Comparison of ENCODE assay signal across 18 mouse cellular contexts in genomic region chr11:88105494-88106291, GRCm38 (mm10). TPM values are rescaled to one million over a fixed set of nuclear protein-coding genes. Genes with fewer than 3 reads are reported as not detected.
DNase-seq lines count a peak whose midpoint lies in the region; TF ChIP-seq lines count a peak whose summit lies in the region.
"Had no signal": no experiment of that assay in that cellular context is flagged by ENCODE, and none has a peak within 500 bp of the region (broad histone marks: within the 10 kb centered on the region; RNA-seq: fewer than 3 reads in every experiment).

No protein-coding gene starts in this region.

- H3K4me1 ChIP-seq in kidney, adult 2 months (ENCODE audit: control insufficient read depth, insufficient read depth, low read length): peaks cover 8% of the 10 kb centered on the region; the same call in 1 of the 2 replicates
- H3K4me1 ChIP-seq in brown adipose tissue, adult 24 weeks (ENCODE audit: control insufficient read depth, insufficient read depth, insufficient read length, low read length): peaks cover 29% of the 10 kb centered on the region

- DNase-seq in adrenal gland, adult 2 months: peak; percentile 58
- no peak for DNase-seq in adrenal gland, postnatal 25 days
- no peak for DNase-seq in kidney, adult 2 months
- no peak for DNase-seq in kidney, adult 11 months
- DNase-seq in 416B (ENCODE audit: low read depth): peak; percentile 92
- DNase-seq in cerebellum, postnatal 14 days: no peak
- DNase-seq in cerebellum, adult 11-12 months: no peak
- DNase-seq: B cell, adult 2 months; cerebellum, adult 2 months; kidney, adult 8-10 months; kidney, postnatal 25 days; layer of hippocampus, adult 9-11 months; lung, adult 18-20 months; spleen, adult 18-20 months; thymus, adult 18-20 months had no signal

- H3K27ac ChIP-seq in kidney, adult 2 months (ENCODE audit: insufficient read depth, low read depth, low read length): peak overlapping the region; percentile 47; the same call in 1 of the 2 replicates
- 0 out of 2 replicates have a peak overlapping the region, but pooled peaks have one; percentile 10 for H3K27ac ChIP-seq in brown adipose tissue, adult 24 weeks (replicated peaks; ENCODE audit: low read depth, low read length)
- H3K27ac ChIP-seq: hindbrain, embryonic 15.5 days; limb, embryonic 15.5 days had no signal

- no peaks in the 10 kb centered on the region for H3K27me3 ChIP-seq in kidney, adult 2 months (replicated peaks; ENCODE audit: control insufficient read depth, insufficient read depth, low read length)
- H3K27me3 ChIP-seq: hindbrain, embryonic 15.5 days; limb, embryonic 15.5 days had no signal

- no peak for TF ChIP-seq CTCF in kidney, adult 2 months (conservative IDR thresholded peaks at IDR 0.05; ENCODE audit: insufficient read depth, insufficient read length, low read depth, low read length)

- WGBS in kidney, adult 2 months: 63% methylated on average over 6 of the region's 6 CpGs

- H3K36me3 ChIP-seq in kidney, adult 2 months (ENCODE audit: control insufficient read depth, insufficient read depth, low read length): no peaks in the 10 kb centered on the region
- H3K36me3 ChIP-seq: hindbrain, embryonic 15.5 days; limb, embryonic 15.5 days had no signal

- no peak for TF ChIP-seq POLR2A in kidney, adult 2 months (IDR thresholded peaks at IDR 0.05; ENCODE audit: low read depth, low read length)

- H3K4me3 ChIP-seq in kidney, adult 2 months (ENCODE audit: insufficient read depth, low read depth, low read length): no peak overlapping the region
- no peak overlapping the region for H3K4me3 ChIP-seq in brown adipose tissue, adult 24 weeks (ENCODE audit: insufficient read depth, low read depth, low read length)
- H3K4me3 ChIP-seq: hindbrain, embryonic 15.5 days; limb, embryonic 15.5 days had no signal

RNA-seq across cellular contexts. Expression of gene Cuedc1, which starts 7.8 kb away (rescaled TPM):
- 10 to 100 TPM; 49.3 to 61.7 TPM for total RNA-seq in adrenal gland, adult 2 months (2021)
- 76.9 and 91.3 TPM in 2 replicates for polyA plus RNA-seq in adrenal gland, adult 2 months (2012; rRNA removed)
- 50.7 and 68.6 TPM in 2 replicates for total RNA-seq in adrenal gland, postnatal 25 days (2021)
- polyA plus RNA-seq in kidney, adult 2 months (2012; rRNA removed): 16.5 and 18.5 TPM in 2 replicates
- polyA plus RNA-seq in brown adipose tissue, adult 24 weeks (2012; ENCODE audit: insufficient read depth, insufficient read length, missing spikeins): 7.3 and 15.9 TPM in 2 replicates

RNA-seq across cellular contexts. Expression of gene Vezf1, which starts 37.6 kb away (rescaled TPM):
- total RNA-seq in adrenal gland, adult 2 months (2021): 10 to 100 TPM; 48.3 to 52.4 TPM
- 13.5 and 14.6 TPM in 2 replicates for polyA plus RNA-seq in adrenal gland, adult 2 months (2012; rRNA removed)
- 45.8 and 51.8 TPM in 2 replicates for total RNA-seq in adrenal gland, postnatal 25 days (2021)
- polyA plus RNA-seq in kidney, adult 2 months (2012; rRNA removed): 17.9 and 21.4 TPM in 2 replicates
- 17.3 and 19.7 TPM in 2 replicates for polyA plus RNA-seq in brown adipose tissue, adult 24 weeks (2012; ENCODE audit: insufficient read depth, insufficient read length, missing spikeins)

RNA-seq across cellular contexts. Expression of gene Srsf1, which starts 58.5 kb away (rescaled TPM):
- total RNA-seq in adrenal gland, adult 2 months (2021): 100 to 1,000 TPM; 179 to 252 TPM
- 210 and 224 TPM in 2 replicates for polyA plus RNA-seq in adrenal gland, adult 2 months (2012; rRNA removed)
- total RNA-seq in adrenal gland, postnatal 25 days (2021): 226 and 298 TPM in 2 replicates
- 56.6 and 59.8 TPM in 2 replicates for polyA plus RNA-seq in kidney, adult 2 months (2012; rRNA removed)
- polyA plus RNA-seq in brown adipose tissue, adult 24 weeks (2012; ENCODE audit: insufficient read depth, insufficient read length, missing spikeins): 52.3 and 109 TPM in 2 replicates

Comparison
In these comparisons a context has a peak if more than half of its experiments do, and no peak if none do; other contexts are left out.
1. DNase-seq: peak in adrenal gland, adult 2 months (single experiment) and 416B (single experiment); none in adrenal gland, postnatal 25 days (single experiment), kidney, adult 2 months (single experiment), kidney, adult 11 months (single experiment), cerebellum, postnatal 14 days (0 of 2) and cerebellum, adult 11-12 months (single experiment).